Mouse (Mus musculus): ENCODE results near the gene Cpxm2.
A peak's percentile ranks its signal among the peaks of the same experiment; 100 is the strongest.

The Cpxm2 gene

GRCm38 (mm10) chr7:132026671-132027070 lies 127.9 kb downstream of the Cpxm2 start:
- no peak for DNase-seq (ENCODE audit: low spot score in 2 of 2)

- DNase-seq (ENCODE audit: low spot score in 2 of 2): no peak
Measured at GRCm38 (mm10) chr7:132025591-132025990, 128.9 kb downstream of the Cpxm2 start.

GRCm38 (mm10) chr7:132015933-132016332 lies 138.6 kb downstream of the Cpxm2 start:
- DNase-seq (ENCODE audit: low spot score in 2 of 2): no peak

GRCm38 (mm10) chr7:132015193-132015592 lies 139.3 kb downstream of the Cpxm2 start:
- DNase-seq (ENCODE audit: low spot score in 2 of 2): no peak

- DNase-seq (ENCODE audit: low spot score in 2 of 2): no peak
Measured at GRCm38 (mm10) chr7:132013970-132014369, 140.6 kb downstream of the Cpxm2 start.

GRCm38 (mm10) chr7:132012969-132013679 lies 141.4 kb downstream of the Cpxm2 start:
- DNase-seq (ENCODE audit: low spot score in 2 of 2): peak in 1 of 2 experiments; percentile 39

- DNase-seq (ENCODE audit: low spot score in 2 of 2): no peak
Measured at GRCm38 (mm10) chr7:132009002-132009401, 145.5 kb downstream of the Cpxm2 start.

- peak; percentile 38 to 40 for DNase-seq (ENCODE audit: low spot score in 2 of 2)
Measured at GRCm38 (mm10) chr7:132005996-132006696, 148.4 kb downstream of the Cpxm2 start.

- no peak for DNase-seq (ENCODE audit: low spot score in 2 of 2)
Measured at GRCm38 (mm10) chr7:131992873-131993272, 161.7 kb downstream of the Cpxm2 start.

- DNase-seq (ENCODE audit: low spot score in 2 of 2): no peak
Measured at GRCm38 (mm10) chr7:131992226-131992625, 162.3 kb downstream of the Cpxm2 start.

- no peak for DNase-seq (ENCODE audit: low spot score in 2 of 2)
Measured at GRCm38 (mm10) chr7:131989056-131989455, 165.5 kb downstream of the Cpxm2 start.
